Mouse (Mus musculus) stomach, postnatal 0 days (tissue): ENCODE data around the gene Hebp1.

Experiments used
- CTCF ChIP-seq: IDR thresholded peaks from 2 replicates; pipeline ENCODE4 v1.5.1; 2016; ENCODE audit warnings: antibody characterized with exemption, low read depth, mild to moderate bottlenecking, moderate library complexity
- EP300 ChIP-seq: optimal IDR thresholded peaks from 2 replicates; pipeline ENCODE3; 2016; ENCODE audit warnings: antibody characterized with exemption

- no peak for TF ChIP-seq CTCF
- TF ChIP-seq EP300 = no peak
These were observed 48.6 kb downstream of the Hebp1 start for GRCm38 (mm10) chr6:135149175-135149574.
